Mouse (Mus musculus): ENCODE results near the gene A830031A19Rik. TPM values are rescaled to one million over a fixed set of nuclear protein-coding genes. Genes with fewer than 3 reads are reported as not detected.

A830031A19Rik gene
- polyA plus RNA-seq, 1 experiment from 2014 or later = 0.23 TPM

GRCm38 (mm10) chr11:24081016-24081686 lies 6.3 kb upstream of the A830031A19Rik start:
- ATAC-seq (replicated peaks) = peak; percentile 67
- Histone ChIP-seq H3K9ac (peak overlapping the region; percentile 93), H3K36me3 (replicated peaks) (no peaks in the 10 kb centered on the region), H3K27me3 (replicated peaks) (no peaks in the 10 kb centered on the region), H3K9me3 (no peaks in the 10 kb centered on the region), H3K27ac (peak overlapping the region; percentile 97), H3K4me1 (peaks cover 36% of the 10 kb centered on the region), H3K4me3 (peak overlapping the region; percentile 89), H3K4me2 (peak overlapping the region; percentile 93)
- WGBS = under 1% methylated on average over 35 of the region's 35 CpGs

- H3K9me3 ChIP-seq = no peaks in the 10 kb centered on the region
- WGBS = 2% methylated on average over 30 of the region's 30 CpGs
- H3K9ac ChIP-seq = peak overlapping the region; percentile 93
- H3K4me2 ChIP-seq = peak overlapping the region; percentile 93
- H3K4me1 ChIP-seq = peaks cover 33% of the 10 kb centered on the region
- peak; percentile 43 for ATAC-seq (replicated peaks)
- peak overlapping the region; percentile 97 for H3K27ac ChIP-seq
- no peaks in the 10 kb centered on the region for H3K27me3 ChIP-seq (replicated peaks)
- H3K36me3 ChIP-seq (replicated peaks) = no peaks in the 10 kb centered on the region
- peak overlapping the region; percentile 89 for H3K4me3 ChIP-seq
Observed at GRCm38 (mm10) chr11:24080541-24080940, 5.7 kb upstream of the A830031A19Rik start.

- H3K4me1 ChIP-seq = peaks cover 30% of the 10 kb centered on the region
- WGBS = under 1% methylated on average over 43 of the region's 43 CpGs
- ATAC-seq (replicated peaks) = no peak
- H3K27ac ChIP-seq = peak overlapping the region; percentile 97
- peak overlapping the region; percentile 93 for H3K4me2 ChIP-seq
- H3K9ac ChIP-seq = peak overlapping the region; percentile 93
- H3K27me3 ChIP-seq (replicated peaks) = no peaks in the 10 kb centered on the region
- H3K9me3 ChIP-seq = no peaks in the 10 kb centered on the region
- H3K36me3 ChIP-seq (replicated peaks) = no peaks in the 10 kb centered on the region
- H3K4me3 ChIP-seq = peak overlapping the region; percentile 89
Observed at GRCm38 (mm10) chr11:24079392-24080391, 4.8 kb upstream of the A830031A19Rik start.

- H3K4me3 ChIP-seq = peak overlapping the region; percentile 89
- H3K4me2 ChIP-seq = peak overlapping the region; percentile 93
- WGBS = under 1% methylated on average over 38 of the region's 38 CpGs
- ATAC-seq (replicated peaks) = no peak
- no peaks in the 10 kb centered on the region for H3K9me3 ChIP-seq
- H3K27me3 ChIP-seq (replicated peaks) = no peaks in the 10 kb centered on the region
- peak overlapping the region; percentile 93 for H3K9ac ChIP-seq
- H3K27ac ChIP-seq = peak overlapping the region; percentile 97
- H3K4me1 ChIP-seq = peaks cover 33% of the 10 kb centered on the region
- no peaks in the 10 kb centered on the region for H3K36me3 ChIP-seq (replicated peaks)
Observed at GRCm38 (mm10) chr11:24078706-24079316, 4.0 kb upstream of the A830031A19Rik start.

- no peaks in the 10 kb centered on the region for H3K9me3 ChIP-seq
- WGBS = under 1% methylated on average over 40 of the region's 51 CpGs
- H3K4me2 ChIP-seq = peak within 1 kb of the TSS; percentile 93
- H3K4me3 ChIP-seq = peak within 1 kb of the TSS; percentile 89
- H3K36me3 ChIP-seq (replicated peaks) = no peaks in the 10 kb centered on the region
- H3K9ac ChIP-seq = peak within 1 kb of the TSS; percentile 93
- H3K4me1 ChIP-seq = peaks cover 27% of the 10 kb centered on the region
- peak; percentile 54 for ATAC-seq (replicated peaks)
- 0 out of 2 replicates have a peak, but pooled peaks cover 3% of the 10 kb centered on the region for H3K27me3 ChIP-seq (replicated peaks)
- peak within 1 kb of the TSS; percentile 97 for H3K27ac ChIP-seq
Observed at GRCm38 (mm10) chr11:24077795-24078705, 3.2 kb upstream of the A830031A19Rik start, which contains the start of gene Bcl11a. Gene Bcl11a (plus strand): TSS chr11:24078056.

GRCm38 (mm10) chr11:24076821-24077730 lies 2.2 kb upstream of the A830031A19Rik start:
- Histone ChIP-seq H3K27me3 (replicated peaks) (0 out of 2 replicates have a peak, but pooled peaks cover 3% of the 10 kb centered on the region), H3K4me3 (peak overlapping the region; percentile 89), H3K27ac (peak overlapping the region; percentile 97), H3K4me1 (peaks cover 21% of the 10 kb centered on the region), H3K9ac (peak overlapping the region; percentile 93), H3K9me3 (no peaks in the 10 kb centered on the region), H3K4me2 (peak overlapping the region; percentile 93), H3K36me3 (replicated peaks) (no peaks in the 10 kb centered on the region)
- ATAC-seq (replicated peaks) = peak; percentile 41
- under 1% methylated on average over 59 of the region's 59 CpGs for WGBS

- ATAC-seq (replicated peaks) = peak; percentile 47
- Histone ChIP-seq H3K27me3 (replicated peaks) (0 out of 2 replicates have a peak, but pooled peaks cover 3% of the 10 kb centered on the region), H3K4me1 (peaks cover 17% of the 10 kb centered on the region), H3K27ac (peak overlapping the region; percentile 97), H3K4me2 (peak overlapping the region; percentile 93), H3K9me3 (no peaks in the 10 kb centered on the region), H3K4me3 (peak overlapping the region; percentile 89), H3K9ac (peak overlapping the region; percentile 93), H3K36me3 (replicated peaks) (no peaks in the 10 kb centered on the region)
- under 1% methylated on average over 32 of the region's 32 CpGs for WGBS
Observed at GRCm38 (mm10) chr11:24076127-24076650, 1.3 kb upstream of the A830031A19Rik start.

GRCm38 (mm10) chr11:24075486-24076126 lies 752 bp upstream of the A830031A19Rik start:
- Histone ChIP-seq H3K9me3 (no peaks in the 10 kb centered on the region), H3K36me3 (replicated peaks) (no peaks in the 10 kb centered on the region), H3K4me1 (peaks cover 17% of the 10 kb centered on the region), H3K4me3 (peak overlapping the region; percentile 89), H3K27me3 (replicated peaks) (0 out of 2 replicates have a peak, but pooled peaks cover 3% of the 10 kb centered on the region), H3K27ac (peak overlapping the region; percentile 97), H3K4me2 (peak overlapping the region; percentile 93), H3K9ac (peak overlapping the region; percentile 93)
- ATAC-seq (replicated peaks) = no peak
- WGBS = under 1% methylated on average over 17 of the region's 17 CpGs

- H3K9me3 ChIP-seq = no peaks in the 10 kb centered on the region
- H3K9ac ChIP-seq = peak overlapping the region; percentile 93
- H3K27ac ChIP-seq = 0 out of 2 replicates have a peak overlapping the region, but pooled peaks have one; percentile 42
- H3K27me3 ChIP-seq (replicated peaks) = 0 out of 2 replicates have a peak, but pooled peaks cover 3% of the 10 kb centered on the region
- ATAC-seq (replicated peaks) = no peak
- H3K36me3 ChIP-seq (replicated peaks) = no peaks in the 10 kb centered on the region
- H3K4me1 ChIP-seq = peaks cover 17% of the 10 kb centered on the region
- peak overlapping the region; percentile 89 for H3K4me3 ChIP-seq
- WGBS = 1% methylated on average over 18 of the region's 18 CpGs
- H3K4me2 ChIP-seq = peak overlapping the region; percentile 93
Observed at GRCm38 (mm10) chr11:24074021-24074591, 748 bp downstream of the A830031A19Rik start.

All from midbrain, embryonic 15.5 days (tissue).